Mouse (Mus musculus): ENCODE measurements around the gene Peak1.

GRCm38 (mm10) chr9:56204316-56204715 is 213.6 kb downstream of the Peak1 start:
- no peak for TF ChIP-seq EP300 (IDR thresholded peaks at IDR 0.05; ENCODE audit: low read depth)
- no peak for TF ChIP-seq CTCF (IDR thresholded peaks at IDR 0.05; ENCODE audit: low read depth)

Data from liver, postnatal 0 days (tissue).